Mouse (Mus musculus) lung, embryonic 14.5 days (tissue): Measurements from ENCODE around the gene Dnm3. TPM values are rescaled to one million over a fixed set of nuclear protein-coding genes. Genes with fewer than 3 reads are reported as not detected.
A peak's percentile ranks its signal among the peaks of the same experiment; 100 is the strongest.

Source experiments
- ATAC-seq: fragments of 200-750 bp; cut with Nextera tagmentation; 2 replicates; pipeline ENCODE4 v1.8.0; 2017; ENCODE audit warnings: mild to moderate bottlenecking, moderate TSS enrichment, moderate library complexity; ENCODE audit not compliant: insufficient read depth
- DNase-seq: peaks from one replicate; pipeline ENCODE4 v3.0.0-alpha.2; 2015
- H3K27ac ChIP-seq: fragments of 300-500 bp; sonication (generic); 2 replicates; pipeline ENCODE4 v1.5.1; 2014; ENCODE audit warnings: low read depth, mild to moderate bottlenecking, moderate library complexity
- H3K27me3 ChIP-seq: fragments of 300-500 bp; sonication (generic); 2 replicates; pipeline ENCODE4 v1.6.1; 2014; ENCODE audit warnings: low read length, control low read depth; ENCODE audit not compliant: insufficient read depth
- H3K36me3 ChIP-seq: fragments of 300-500 bp; sonication (generic); 2 replicates; pipeline ENCODE4 v1.6.1; 2014; ENCODE audit warnings: control low read depth; ENCODE audit not compliant: insufficient read depth
- H3K4me1 ChIP-seq: fragments of 300-500 bp; sonication (generic); 2 replicates; pipeline ENCODE4 v1.6.1; 2014; ENCODE audit warnings: antibody characterized with exemption, control low read depth; ENCODE audit not compliant: insufficient read depth
- H3K4me2 ChIP-seq: fragments of 300-500 bp; sonication (generic); 2 replicates; pipeline ENCODE4 v1.6.1; 2014; ENCODE audit warnings: mild to moderate bottlenecking
- H3K4me3 ChIP-seq: fragments of 300-500 bp; sonication (generic); 2 replicates; pipeline ENCODE4 v1.5.1; 2014; ENCODE audit warnings: low read depth, low read length
- H3K9ac ChIP-seq: fragments of 300-500 bp; sonication (generic); 2 replicates; pipeline ENCODE4 v1.6.1; 2014
- H3K9me3 ChIP-seq: fragments of 300-500 bp; sonication (generic); 2 replicates; pipeline ENCODE4 v1.6.1; 2016; ENCODE audit warnings: low read depth, low read length, control low read depth
- CTCF ChIP-seq: IDR thresholded peaks from 2 replicates; pipeline ENCODE4 v1.5.1; 2016; ENCODE audit warnings: antibody characterized with exemption, low read depth
- WGBS: fragments of 180-500 bp; shearing (Covaris S2); extraction: QIAGEN DNeasy Blood & Tissue Kit; methylation state at CpG from one replicate; pipeline ENCODE4 v1.1.7; 2014; 5-methylcytosine and 5-hydroxymethylcytosine counted together
- polyA plus RNA-seq: library from polyadenylated mRNA; unstranded; fragments of >200 nt; fragmentation: Nextera tagmentation; extraction: Ambion mirVana; gene quantifications from 2 replicates; pipeline ENCODE4 v1.2.1, GENCODE M21; 2014

Gene Dnm3
- polyA plus RNA-seq, 1 experiment from 2014 or later, result 2.8 TPM

DNA sequence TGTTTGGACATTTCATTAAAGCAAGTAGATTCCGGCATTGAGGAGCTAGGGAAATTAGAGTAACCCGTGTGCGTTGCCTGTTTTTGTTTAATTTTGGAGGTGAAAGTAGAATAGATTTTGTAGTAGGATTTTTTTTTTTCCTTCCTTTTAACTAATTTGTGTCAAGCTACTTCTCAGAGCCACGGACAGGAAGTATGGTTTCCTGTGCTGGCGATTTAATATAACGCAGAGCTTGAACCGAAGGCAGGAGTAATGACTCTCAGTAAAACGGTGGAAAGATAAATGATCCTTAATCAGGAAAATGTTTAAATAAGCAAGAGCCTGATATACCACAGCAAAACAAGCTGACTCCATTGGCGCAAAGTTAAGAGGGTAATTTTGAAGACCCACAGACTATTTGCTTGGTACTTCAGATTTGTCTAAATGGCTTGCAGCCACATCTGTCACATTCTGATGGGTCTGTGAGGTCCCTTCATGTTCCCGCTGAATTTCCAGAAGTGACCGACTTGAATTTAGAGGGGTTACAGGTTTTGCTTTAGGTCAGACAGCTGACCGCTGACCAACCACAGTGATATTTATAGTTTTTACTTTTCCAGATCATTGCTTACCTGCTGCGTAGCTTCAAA is 459.7 kb downstream of the Dnm3 start:
- Histone ChIP-seq H3K4me1 (peaks cover 45% of the 10 kb centered on the region), H3K4me2 (peak overlapping the region; percentile 33), H3K9me3 (no peaks in the 10 kb centered on the region), H3K9ac (no peak overlapping the region), H3K36me3 (no peaks in the 10 kb centered on the region), H3K4me3 (no peak overlapping the region), H3K27me3 (no peaks in the 10 kb centered on the region), H3K27ac (peak overlapping the region; percentile 89)
- 16% methylated on average over 13 of the region's 13 CpGs for WGBS
- no peak for TF ChIP-seq CTCF
- DNase-seq (peak; percentile 60), ATAC-seq (no peak)

DNA sequence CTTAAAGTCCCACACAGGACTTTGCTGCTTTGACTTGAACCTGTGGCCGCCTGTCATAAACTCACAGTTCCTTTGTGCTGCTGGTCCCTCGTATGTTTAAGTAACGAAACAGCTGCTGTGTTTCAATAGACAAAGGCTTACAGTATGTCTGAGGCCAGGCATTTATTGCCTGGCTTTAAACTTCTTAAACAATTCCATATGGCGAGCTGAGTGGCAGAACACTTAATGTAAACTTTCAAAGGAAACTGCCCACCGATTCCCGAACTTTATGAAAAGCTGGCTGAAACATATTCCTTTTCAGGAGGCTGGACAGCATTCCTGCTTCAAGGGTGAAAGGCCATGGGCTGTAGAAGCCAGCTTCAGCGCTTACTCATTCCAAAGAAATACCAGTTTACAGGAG is 460.9 kb downstream of the Dnm3 start:
- no peak overlapping the region for H3K4me3 ChIP-seq
- peak; percentile 87 for DNase-seq
- ATAC-seq, result peak; percentile 86
- H3K36me3 ChIP-seq, result no peaks in the 10 kb centered on the region
- H3K27ac ChIP-seq, result peak overlapping the region; percentile 89
- H3K9ac ChIP-seq, result no peak overlapping the region
- peaks cover 44% of the 10 kb centered on the region for H3K4me1 ChIP-seq
- TF ChIP-seq CTCF, result no peak
- no peaks in the 10 kb centered on the region for H3K27me3 ChIP-seq
- peak overlapping the region; percentile 33 for H3K4me2 ChIP-seq
- H3K9me3 ChIP-seq, result no peaks in the 10 kb centered on the region
- 6% methylated on average over 7 of the region's 7 CpGs for WGBS

DNA sequence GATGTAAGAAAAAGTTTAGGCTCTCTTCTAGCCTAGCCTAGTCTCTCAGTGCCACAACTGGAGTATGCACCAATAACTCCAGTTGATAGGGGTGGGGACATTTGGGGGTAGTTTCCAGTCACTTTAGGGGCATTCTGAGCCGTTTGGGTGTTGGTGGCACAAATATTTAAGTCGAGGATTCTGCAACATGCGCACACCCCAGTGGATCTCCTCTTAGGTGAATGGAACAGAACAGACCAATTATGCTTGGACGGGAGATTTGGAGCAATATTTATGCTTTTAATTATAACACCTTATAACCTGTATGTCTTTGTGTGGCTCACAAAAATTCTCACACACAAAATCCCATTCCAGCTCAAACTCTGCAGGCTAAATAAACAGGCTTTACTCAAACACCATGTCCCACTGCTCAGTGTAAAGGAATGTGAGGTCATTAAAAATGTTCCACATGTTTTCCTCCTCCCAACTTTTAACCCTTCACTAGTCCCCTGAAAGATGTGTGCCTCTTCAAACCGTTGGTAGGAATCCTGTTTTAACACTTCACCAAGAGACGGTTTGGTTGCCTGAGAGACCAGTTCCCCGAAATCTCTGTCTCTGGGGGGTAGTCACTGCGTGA is 462.5 kb downstream of the Dnm3 start:
- Histone ChIP-seq H3K9ac (no peak overlapping the region; the same call in 1 of the 2 replicates), H3K4me3 (no peak overlapping the region), H3K36me3 (no peaks in the 10 kb centered on the region), H3K27me3 (no peaks in the 10 kb centered on the region), H3K4me2 (no peak overlapping the region), H3K4me1 (peaks cover 34% of the 10 kb centered on the region), H3K27ac (peak overlapping the region; percentile 89), H3K9me3 (no peaks in the 10 kb centered on the region)
- WGBS, result 20% methylated on average over 8 of the region's 8 CpGs
- DNase-seq (peak; percentile 70), ATAC-seq (peak; percentile 29; the same call in 1 of the 2 replicates)
- TF ChIP-seq CTCF, result no peak

DNA sequence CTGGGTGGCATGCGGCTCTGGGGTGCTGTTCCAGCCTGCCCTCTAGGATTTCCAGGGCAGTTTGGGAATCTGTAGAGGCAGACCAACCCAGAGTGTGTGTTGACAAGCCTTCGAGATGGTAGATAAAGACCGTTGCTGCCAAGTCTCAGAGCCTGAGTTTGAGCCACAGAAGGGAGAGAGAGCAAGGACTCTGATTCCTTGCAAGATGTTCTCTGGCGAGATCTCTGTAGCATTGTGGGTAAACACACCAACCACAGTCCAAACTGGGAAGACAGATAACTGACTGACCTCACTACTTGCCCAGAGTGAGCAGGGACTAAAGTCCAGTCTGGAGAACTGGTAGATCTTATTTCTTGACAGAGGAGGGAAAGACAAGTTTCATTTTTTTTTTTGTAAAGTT is 464.3 kb downstream of the Dnm3 start:
- H3K9me3 ChIP-seq, result no peaks in the 10 kb centered on the region
- H3K4me1 ChIP-seq, result peaks cover 37% of the 10 kb centered on the region
- H3K27me3 ChIP-seq, result no peaks in the 10 kb centered on the region
- DNase-seq, result no peak
- no peak overlapping the region for H3K9ac ChIP-seq
- TF ChIP-seq CTCF, result no peak
- no peak overlapping the region for H3K4me2 ChIP-seq
- 28% methylated on average over 4 of the region's 4 CpGs for WGBS
- H3K4me3 ChIP-seq, result no peak overlapping the region
- no peak for ATAC-seq
- peak overlapping the region; percentile 9; the same call in 1 of the 2 replicates for H3K27ac ChIP-seq
- no peaks in the 10 kb centered on the region for H3K36me3 ChIP-seq

DNA sequence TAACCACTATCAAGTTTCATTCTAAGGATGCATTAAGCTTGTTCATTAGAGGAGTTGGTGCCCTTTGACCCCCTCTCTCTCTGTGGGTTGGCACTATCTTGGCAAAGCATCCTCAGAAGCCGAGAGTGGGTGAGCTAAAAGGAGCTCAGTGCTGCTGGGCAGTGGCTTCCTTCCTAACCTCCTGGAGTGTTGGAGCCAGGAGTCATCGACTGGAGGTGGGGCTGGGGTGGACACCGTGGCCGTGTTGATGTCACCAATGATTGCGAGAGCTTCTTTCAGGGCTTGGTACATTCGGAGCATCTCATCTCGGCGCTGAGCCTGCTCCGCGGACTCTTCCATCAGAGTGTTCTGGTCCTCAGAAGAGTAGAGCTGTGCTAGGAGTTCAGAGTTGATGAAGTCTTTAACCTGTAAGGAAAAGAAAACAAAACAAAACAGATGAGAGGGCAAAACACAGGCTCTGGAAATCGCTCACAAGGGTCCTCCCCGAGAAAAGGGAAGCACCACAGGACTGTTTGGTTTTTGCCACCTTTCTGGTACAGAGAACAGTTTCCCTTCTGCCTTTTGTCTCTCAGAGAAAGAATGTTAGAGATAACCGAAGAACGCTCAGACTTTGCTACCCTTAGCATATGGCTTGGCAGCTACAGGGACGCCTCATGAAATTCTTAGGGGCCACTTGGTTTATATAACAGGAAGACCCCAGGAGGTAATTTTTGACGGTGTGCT is 466.1 kb downstream of the Dnm3 start:
- H3K4me3 ChIP-seq, result no peak overlapping the region

DNA sequence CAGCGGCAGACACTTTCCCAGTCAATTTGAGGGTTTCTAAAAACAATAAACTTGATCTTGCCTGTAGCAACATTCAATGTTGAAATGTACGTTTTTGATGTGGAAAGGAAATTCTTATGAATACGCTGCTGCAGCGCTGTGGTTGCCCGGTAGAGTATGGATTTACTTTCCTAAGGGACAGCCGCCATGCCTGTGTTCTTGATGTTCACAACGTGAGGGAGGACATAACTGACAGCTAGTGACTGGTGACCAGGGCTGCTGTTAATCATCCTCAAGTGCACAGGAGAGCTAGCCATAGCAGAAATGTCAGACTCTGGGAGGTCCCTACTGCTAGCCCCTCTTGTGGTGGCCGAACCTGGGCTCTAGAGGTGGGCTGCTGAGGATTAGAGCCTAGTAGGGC is 468.7 kb downstream of the Dnm3 start:
- no peak for TF ChIP-seq CTCF
- WGBS, result 39% methylated on average over 8 of the region's 8 CpGs
- peaks cover 16% of the 10 kb centered on the region for H3K4me1 ChIP-seq
- H3K4me2 ChIP-seq, result 0 out of 2 replicates have a peak overlapping the region, but pooled peaks have one; percentile 20
- no peak overlapping the region for H3K4me3 ChIP-seq
- DNase-seq (no peak), ATAC-seq (no peak)
- H3K9me3 ChIP-seq, result no peaks in the 10 kb centered on the region
- H3K9ac ChIP-seq, result no peak overlapping the region
- no peaks in the 10 kb centered on the region for H3K36me3 ChIP-seq
- H3K27ac ChIP-seq, result peak overlapping the region; percentile 81
- no peaks in the 10 kb centered on the region for H3K27me3 ChIP-seq

More for the DNA sequence above, 466.1 kb downstream of the Dnm3 start:
- Histone ChIP-seq H3K4me1 (peaks cover 26% of the 10 kb centered on the region), H3K27me3 (no peaks in the 10 kb centered on the region), H3K4me2 (no peak overlapping the region), H3K9ac (no peak overlapping the region), H3K9me3 (no peaks in the 10 kb centered on the region), H3K27ac (no peak overlapping the region; the same call in 1 of the 2 replicates), H3K36me3 (no peaks in the 10 kb centered on the region)
- DNase-seq, result no peak
- WGBS, result 65% methylated on average over 16 of the region's 16 CpGs
- no peak for ATAC-seq
- no peak for TF ChIP-seq CTCF

DNA sequence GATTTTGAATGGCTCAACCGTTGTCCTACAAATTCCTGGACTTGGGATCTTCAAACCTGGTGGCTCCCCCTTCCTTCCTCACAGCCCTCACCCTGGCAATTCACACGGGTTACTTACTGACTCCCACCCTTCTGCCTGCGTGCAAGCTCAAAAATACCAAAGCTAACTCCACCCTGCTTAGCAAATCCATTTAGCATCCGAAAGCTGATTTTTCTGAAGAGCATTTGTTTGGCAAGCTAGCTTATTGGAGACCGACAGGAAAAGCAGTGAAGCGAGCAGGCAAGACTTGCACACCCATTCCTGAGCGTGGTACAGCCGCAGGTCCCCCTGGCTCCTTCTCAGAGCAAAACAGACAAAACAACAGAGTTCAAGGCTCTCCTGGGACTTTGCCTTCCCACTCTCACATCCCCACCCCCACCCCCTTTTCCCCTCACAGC is 469.2 kb downstream of the Dnm3 start:
- no peak overlapping the region for H3K9ac ChIP-seq
- TF ChIP-seq CTCF, result no peak
- peak; percentile 53 for DNase-seq
- H3K4me3 ChIP-seq, result no peak overlapping the region
- no peak for ATAC-seq
- H3K27ac ChIP-seq, result peak overlapping the region; percentile 81
- H3K36me3 ChIP-seq, result no peaks in the 10 kb centered on the region
- peaks cover 20% of the 10 kb centered on the region for H3K4me1 ChIP-seq
- no peaks in the 10 kb centered on the region for H3K9me3 ChIP-seq
- no peaks in the 10 kb centered on the region for H3K27me3 ChIP-seq
- WGBS, result 24% methylated on average over 8 of the region's 8 CpGs
- peak overlapping the region; percentile 20; the same call in 1 of the 2 replicates for H3K4me2 ChIP-seq
